Mouse (Mus musculus) spleen, adult 18-20 months (tissue): ENCODE data around the gene Cyp2d22.
"Not testable (repeated sequence)": the region's sequence is repeated elsewhere in the genome, so short reads cannot be mapped to it uniquely, and the experiment has no call there.

Experiments used
- DNase-seq, 2 experiments: peaks; one replicate each; pipeline ENCODE4 v3.0.0; 2022; ENCODE audit warnings: mixed read lengths in 2 of 2

Gene Cyp2d22

DNA sequence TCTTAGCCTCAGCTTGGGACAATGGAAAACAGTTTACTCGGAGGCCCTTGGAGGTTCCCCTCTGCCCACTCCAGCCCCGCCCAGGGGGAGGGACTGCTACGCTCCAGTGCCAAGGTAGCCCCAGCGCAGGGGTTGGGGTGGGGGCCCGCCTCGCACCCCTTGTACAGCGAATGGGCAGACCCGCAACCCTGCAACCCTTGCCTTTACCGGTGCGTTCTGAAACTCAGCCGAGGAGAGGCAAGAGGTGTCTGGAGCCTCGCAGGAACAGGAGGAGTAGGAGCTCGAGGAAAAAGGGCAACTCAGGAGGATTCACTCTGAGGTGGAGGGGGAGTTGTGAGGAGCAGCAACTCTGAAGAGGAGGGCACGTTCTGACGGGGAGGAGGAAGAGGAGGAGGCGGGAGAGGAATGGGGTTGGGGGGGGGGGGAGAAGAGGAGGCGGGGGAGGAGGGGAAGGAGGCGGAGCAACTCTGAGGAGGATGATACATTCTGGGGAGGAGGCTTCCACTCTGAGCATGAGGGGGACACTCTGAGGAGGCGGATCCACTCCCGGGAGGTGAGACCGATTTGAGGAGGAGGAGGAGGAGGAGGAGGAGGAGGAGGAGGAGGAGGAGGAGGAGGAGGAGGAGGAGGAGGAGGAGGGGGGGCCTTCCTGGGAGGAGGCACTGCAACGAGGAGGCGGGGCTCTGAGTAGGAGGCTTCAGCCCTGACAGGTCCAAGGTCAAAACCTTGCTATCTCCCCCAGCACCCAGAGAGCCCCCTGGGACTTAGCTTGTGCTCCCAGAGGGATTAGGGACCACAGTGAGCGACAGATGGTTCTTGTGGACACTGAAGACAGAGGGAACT, at the start of gene Cyp2d22:
Cyp2d22 (minus strand) TSS at position 390 of the 843 bp plus-strand sequence.
- DNase-seq, result peak; percentile 41 to 60

DNA sequence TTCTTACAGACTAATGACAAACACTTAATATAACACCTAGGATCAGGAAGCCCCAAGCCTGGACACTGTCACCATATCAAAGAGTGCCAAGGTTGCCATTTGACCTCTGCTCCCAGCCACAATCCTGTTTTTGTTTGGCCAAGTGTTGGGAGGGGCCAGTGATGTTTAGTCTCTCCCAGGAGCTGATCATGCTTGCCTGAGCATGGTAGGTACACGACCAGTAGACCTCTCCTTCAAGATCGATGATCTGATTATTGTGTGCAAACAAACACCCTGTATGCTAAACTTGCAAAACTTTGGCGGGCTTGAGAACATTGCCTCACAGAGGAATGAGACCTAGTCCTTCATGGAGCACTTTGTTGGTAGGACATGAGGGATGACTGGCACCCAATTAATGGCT, 43.4 kb upstream of the Cyp2d22 start:
- no peak for DNase-seq

DNA sequence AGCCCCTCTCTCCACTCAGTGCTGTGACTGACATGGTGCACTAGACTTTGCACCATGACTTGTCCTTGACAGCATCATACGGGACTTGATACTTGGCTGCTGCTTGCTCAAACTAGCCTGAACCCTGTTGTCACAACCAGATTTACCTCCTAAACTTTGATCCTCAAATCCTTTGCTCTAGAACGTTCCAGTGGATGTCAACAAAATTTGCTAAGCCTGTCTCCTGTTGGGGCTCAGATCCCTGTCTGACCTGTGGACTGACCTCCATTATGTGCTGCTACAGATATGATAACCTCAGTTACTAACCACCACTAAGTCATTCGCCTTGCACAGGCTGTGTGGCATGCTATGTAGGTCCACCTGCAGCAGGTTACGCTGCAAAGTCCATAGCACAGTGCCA, 42.9 kb upstream of the Cyp2d22 start:
- no peak for DNase-seq

DNA sequence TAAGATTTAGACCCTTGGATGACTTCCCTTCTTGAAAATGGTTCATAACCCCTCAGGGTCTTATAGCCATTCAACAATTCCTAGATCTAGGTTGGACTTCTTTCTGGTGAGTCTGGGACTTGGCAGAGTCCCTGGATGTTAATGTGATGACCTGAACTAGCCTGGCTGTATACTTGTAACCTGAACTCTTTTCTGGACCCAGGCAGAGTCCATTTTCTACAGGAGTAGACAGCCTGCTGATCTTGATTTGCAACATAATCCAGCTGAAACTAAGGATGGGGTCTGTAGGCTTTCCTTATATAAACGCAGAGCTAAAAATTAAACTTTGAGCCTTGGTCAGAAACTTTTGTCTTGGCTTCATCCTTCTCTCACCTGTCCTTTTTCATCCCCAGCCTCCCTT, 38.6 kb upstream of the Cyp2d22 start:
- no peak for DNase-seq

- DNase-seq, result peak; percentile 62 to 77
These were observed 37.0 kb upstream of the Cyp2d22 start for GRCm38 (mm10) chr15:82416797-82417789.

DNA sequence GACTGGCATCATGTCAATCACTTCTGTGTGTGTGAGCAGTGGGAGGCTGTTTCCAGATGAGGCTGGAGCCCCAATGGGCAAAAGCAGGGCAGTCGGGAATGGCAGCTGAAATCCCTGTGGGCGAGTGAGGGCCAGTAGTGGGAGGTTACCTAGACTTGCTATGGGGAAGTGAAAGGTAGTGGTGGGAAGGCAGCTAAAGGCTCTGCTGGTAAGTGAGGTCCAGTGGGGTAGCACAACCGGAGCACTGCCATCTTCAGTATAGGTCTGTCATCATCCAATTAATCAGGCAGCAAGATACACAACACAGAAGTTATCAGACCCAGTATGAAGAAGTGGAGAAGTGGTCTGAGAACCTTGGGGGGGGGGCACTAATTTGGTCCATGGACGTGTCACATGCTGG, 27.5 kb upstream of the Cyp2d22 start:
- no peak for DNase-seq

DNA sequence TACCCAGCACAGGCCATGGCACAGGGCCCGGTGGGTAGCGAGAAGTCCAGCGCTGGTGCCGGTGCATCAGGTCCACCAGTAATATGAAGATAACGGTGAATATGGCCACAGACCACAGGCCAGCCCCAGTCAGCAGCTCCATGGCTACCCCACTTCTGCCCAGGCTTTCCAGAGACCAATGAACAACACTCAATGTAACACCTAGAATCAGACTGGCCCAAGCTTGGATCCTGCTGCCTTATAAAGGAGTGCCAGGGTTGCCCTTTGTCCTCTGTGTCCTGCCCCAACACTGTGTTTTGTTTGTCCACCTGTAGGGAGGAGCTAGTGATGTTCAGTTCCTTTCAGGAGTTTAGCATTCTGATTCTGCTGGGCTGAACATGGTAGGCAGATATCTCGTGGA, 26.9 kb upstream of the Cyp2d22 start, which contains the start of gene Cyp2d10:
Cyp2d10 (minus strand) TSS at position 215 of the 400 bp plus-strand sequence.
- no peak for DNase-seq

- no peak for DNase-seq
These were observed 24.1 kb upstream of the Cyp2d22 start for GRCm38 (mm10) chr15:82404163-82404562.

DNA sequence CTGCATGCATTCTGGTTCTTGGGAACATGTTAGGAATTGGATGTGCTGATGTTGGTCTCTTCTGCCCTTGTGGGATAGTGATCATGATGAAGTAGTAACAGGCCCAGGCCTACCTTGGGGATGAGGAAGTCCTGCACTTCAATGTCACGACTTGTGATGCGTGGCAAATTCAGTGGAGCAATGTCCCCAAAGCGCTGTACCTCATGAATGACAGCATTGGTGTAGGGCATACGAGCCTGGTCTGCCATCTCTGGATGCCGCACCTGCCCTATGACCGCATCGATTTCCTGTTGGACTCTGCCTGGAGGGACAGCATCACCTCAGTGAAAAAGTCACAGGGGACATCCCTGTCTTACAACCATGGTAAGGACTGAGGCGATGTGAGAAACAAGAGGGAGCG, 23.5 kb upstream of the Cyp2d22 start:
- DNase-seq, result no peak

DNA sequence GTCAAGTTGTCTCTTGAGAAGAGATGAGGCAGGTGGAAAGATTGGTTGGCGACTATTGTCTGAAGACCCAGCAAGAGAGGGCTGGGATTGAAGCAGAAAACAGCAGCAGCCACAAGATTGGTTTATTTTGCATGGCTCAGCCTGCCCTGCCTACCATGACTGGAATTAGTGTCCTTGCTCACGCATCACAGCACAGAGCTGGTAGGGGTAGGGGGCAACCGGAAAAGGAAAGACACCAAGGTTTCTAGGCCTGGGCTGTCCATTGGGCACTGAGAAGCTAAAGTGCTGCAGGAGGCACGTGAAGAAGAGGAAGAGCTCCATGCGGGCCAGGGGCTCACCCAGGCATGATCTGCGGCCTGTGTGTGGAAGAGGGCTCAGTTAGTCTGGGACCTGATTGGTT, 22.7 kb upstream of the Cyp2d22 start:
- DNase-seq, result no peak

DNA sequence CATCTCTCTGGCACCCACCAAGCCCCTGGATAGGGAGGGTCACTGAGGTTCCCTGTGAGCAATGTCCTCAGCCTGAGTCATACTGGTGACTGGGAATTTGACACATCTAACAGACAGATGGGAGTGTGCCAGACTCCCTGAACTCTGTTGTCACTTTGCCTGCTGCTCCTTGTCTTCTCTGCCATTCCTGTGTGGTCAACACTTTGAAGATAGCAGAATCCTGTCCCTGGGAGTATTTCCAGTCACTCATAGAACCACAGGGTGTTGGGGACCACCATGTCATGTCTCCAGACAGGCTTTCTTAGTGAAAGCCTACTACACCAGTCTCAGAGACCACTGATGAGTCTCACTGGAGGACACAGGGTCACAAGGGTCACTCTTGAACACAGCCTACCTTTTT, 22.0 kb upstream of the Cyp2d22 start:
- no peak for DNase-seq

GRCm38 (mm10) chr15:82401516-82401915, 21.5 kb upstream of the Cyp2d22 start:
- DNase-seq, result no peak

GRCm38 (mm10) chr15:82395955-82396354, 15.9 kb upstream of the Cyp2d22 start:
- not testable (repeated sequence) for DNase-seq

- not testable (repeated sequence) for DNase-seq
These were observed 13.9 kb upstream of the Cyp2d22 start, which contains the start of gene Cyp2d11 for GRCm38 (mm10) chr15:82393922-82394321. TSS of gene Cyp2d11 (minus strand) at chr15:82394022.

DNA sequence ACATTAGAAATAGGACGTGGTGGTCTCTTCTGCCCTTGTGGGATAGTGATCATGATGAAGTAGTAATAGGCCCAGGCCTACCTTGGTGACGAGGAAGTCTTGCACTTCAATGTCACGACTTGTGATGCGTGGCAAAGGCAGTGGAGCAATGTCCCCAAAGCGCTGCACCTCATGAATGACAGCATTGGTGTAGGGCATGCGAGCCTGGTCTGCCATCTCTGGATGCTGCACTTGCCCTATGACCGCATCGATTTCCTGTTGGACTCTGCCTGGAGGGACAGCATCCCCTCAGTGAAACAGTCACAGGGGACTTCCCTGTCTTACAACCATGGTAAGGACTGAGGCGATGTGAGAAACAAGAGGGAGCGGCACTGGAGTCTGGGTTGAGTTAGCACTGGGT, 9.9 kb upstream of the Cyp2d22 start:
- DNase-seq, result not testable (repeated sequence)

GRCm38 (mm10) chr15:82385729-82386128, 5.7 kb upstream of the Cyp2d22 start:
- DNase-seq, result no peak

- DNase-seq, result no peak
These were observed 2.4 kb upstream of the Cyp2d22 start for GRCm38 (mm10) chr15:82382441-82382840.

DNA sequence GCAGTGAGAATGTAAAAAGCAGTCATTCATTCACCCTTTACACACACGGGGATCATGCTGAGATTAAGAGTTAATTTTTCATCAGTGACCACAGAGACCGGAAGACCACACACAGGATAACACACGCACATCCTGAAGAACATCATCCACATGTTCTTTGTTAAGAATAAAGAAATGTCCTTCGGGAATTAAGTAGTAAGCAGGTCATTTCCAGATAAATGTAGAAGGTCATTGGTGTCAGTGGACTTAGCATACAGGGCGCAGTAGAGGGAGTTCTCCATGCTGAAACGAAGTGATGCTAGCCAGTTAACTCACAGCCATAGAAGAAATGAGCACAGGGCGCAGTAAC, 628 bp upstream of the Cyp2d22 start:
- DNase-seq, result no peak

DNA sequence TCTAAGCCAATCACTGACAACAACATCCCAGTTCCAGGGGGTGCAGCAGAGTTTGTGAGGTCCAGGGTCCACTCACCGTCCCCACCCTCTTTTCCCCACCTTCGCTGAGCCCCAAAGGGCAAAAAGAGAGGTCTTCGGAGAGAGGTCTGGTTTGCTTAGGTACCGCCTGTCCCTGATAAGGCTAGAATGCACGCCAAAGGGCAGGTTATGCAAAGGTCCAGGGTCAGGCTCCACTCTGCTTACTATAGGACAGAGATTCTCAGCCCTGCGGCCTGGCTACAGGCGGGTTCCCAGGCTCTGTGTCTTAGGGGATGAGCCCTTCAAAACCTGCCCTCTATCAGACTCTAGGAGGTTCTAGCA, 569 bp downstream of the Cyp2d22 start:
- no peak for DNase-seq

DNA sequence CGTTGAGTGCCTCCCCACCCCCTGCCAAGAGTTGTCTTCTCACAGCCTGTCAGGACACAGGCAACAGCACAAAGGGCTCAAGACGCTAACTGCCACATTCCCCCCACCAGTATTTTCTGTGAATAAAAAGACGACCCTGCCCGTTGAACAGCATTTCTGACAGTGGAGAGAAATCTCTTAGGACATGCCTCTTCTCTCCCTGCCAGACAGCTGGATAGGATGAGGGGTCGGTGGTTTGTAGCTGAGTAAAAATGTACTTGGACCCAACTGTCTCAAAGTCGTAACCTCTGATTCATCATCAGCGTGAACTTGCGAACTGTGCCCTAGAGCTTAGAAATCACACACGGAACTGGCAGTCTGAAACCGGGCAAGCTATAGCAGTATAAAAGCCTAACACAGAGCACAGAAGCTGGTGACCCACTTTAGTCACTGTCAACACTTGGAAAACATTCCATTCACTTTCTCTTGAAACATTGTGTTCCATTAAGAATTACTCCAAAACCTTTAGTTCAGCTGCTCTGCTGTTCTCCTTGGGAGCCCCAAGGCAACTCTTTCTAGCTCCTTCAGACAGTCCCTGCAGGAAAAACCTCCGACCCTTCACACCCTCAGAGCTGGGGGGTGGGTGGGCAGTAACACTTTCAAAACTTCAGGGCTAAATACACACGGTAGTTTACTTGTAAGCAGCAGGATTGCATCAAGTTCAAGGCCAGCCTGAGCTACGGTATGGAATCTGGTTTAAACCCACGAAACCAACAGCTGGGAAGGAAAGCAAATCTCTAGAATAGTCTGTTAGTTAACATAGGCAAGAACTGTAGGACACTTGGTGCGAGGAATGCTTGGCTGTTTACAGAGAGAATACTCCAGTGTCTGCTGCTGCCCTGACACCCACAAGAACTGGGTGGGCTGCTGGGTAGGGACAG, 1.5 kb downstream of the Cyp2d22 start:
- DNase-seq, result no peak

- no peak for DNase-seq
These were observed 2.4 kb downstream of the Cyp2d22 start for GRCm38 (mm10) chr15:82377701-82378100.

GRCm38 (mm10) chr15:82376393-82377138, 3.5 kb downstream of the Cyp2d22 start:
- no peak for DNase-seq
